Mouse (Mus musculus): ENCODE data around the gene Gcnt2. TPM values are rescaled to one million over a fixed set of nuclear protein-coding genes. Genes with fewer than 3 reads are reported as not detected.
"Not testable (repeated sequence)": the region's sequence is repeated elsewhere in the genome, so short reads cannot be mapped to it uniquely, and the experiment has no call there.

The Gcnt2 gene
- polyA plus RNA-seq, 1 experiment from 2014 or later: 7.4 TPM

GRCm38 (mm10) chr13:40882606-40883005 lies 23.1 kb downstream of the Gcnt2 start:
- DNase-seq (ENCODE audit: low spot score): no peak
- no peak overlapping the region for H3K27ac ChIP-seq (ENCODE audit: low read depth, low read length)
- H3K9me3 ChIP-seq (ENCODE audit: control insufficient read depth, low read length): no peaks in the 10 kb centered on the region
- peaks cover 2% of the 10 kb centered on the region for H3K4me1 ChIP-seq (replicated peaks; ENCODE audit: control insufficient read depth, insufficient read depth, low read length)
- no peak for ATAC-seq (ENCODE audit: low FRiP score)
- no peak overlapping the region for H3K9ac ChIP-seq (ENCODE audit: low read depth, low read length)
- no peak overlapping the region for H3K4me2 ChIP-seq (replicated peaks; ENCODE audit: low read depth, low read length)
- 83% methylated on average over 5 of the region's 5 CpGs for WGBS
- no peaks in the 10 kb centered on the region for H3K36me3 ChIP-seq (ENCODE audit: control insufficient read depth, insufficient read depth, low read length)
- no peaks in the 10 kb centered on the region for H3K27me3 ChIP-seq (ENCODE audit: control insufficient read depth, insufficient read depth, low read length)
- H3K4me3 ChIP-seq (ENCODE audit: low read depth, low read length): no peak overlapping the region

- Histone ChIP-seq H3K9me3 (ENCODE audit: control insufficient read depth, low read length) (no peaks in the 10 kb centered on the region), H3K4me1 (replicated peaks; ENCODE audit: control insufficient read depth, insufficient read depth, low read length) (peaks cover 2% of the 10 kb centered on the region), H3K27me3 (ENCODE audit: control insufficient read depth, insufficient read depth, low read length) (0 out of 2 replicates have a peak, but pooled peaks cover 3% of the 10 kb centered on the region), H3K4me3 (ENCODE audit: low read depth, low read length) (no peak overlapping the region), H3K9ac (ENCODE audit: low read depth, low read length) (no peak overlapping the region), H3K4me2 (replicated peaks; ENCODE audit: low read depth, low read length) (no peak overlapping the region), H3K27ac (ENCODE audit: low read depth, low read length) (no peak overlapping the region), H3K36me3 (ENCODE audit: control insufficient read depth, insufficient read depth, low read length) (no peaks in the 10 kb centered on the region)
- no peak for DNase-seq (ENCODE audit: low spot score)
- no peak for ATAC-seq (ENCODE audit: low FRiP score)
- 79% methylated on average over 9 of the region's 9 CpGs for WGBS
Observed at GRCm38 (mm10) chr13:40883903-40884302, 24.3 kb downstream of the Gcnt2 start.

GRCm38 (mm10) chr13:40884878-40885277 lies 25.3 kb downstream of the Gcnt2 start:
- peaks cover 2% of the 10 kb centered on the region for H3K4me1 ChIP-seq (replicated peaks; ENCODE audit: control insufficient read depth, insufficient read depth, low read length)
- H3K9ac ChIP-seq (ENCODE audit: low read depth, low read length): no peak overlapping the region
- H3K9me3 ChIP-seq (ENCODE audit: control insufficient read depth, low read length): no peaks in the 10 kb centered on the region
- 67% methylated on average over 5 of the region's 5 CpGs for WGBS
- 0 out of 2 replicates have a peak, but pooled peaks cover 3% of the 10 kb centered on the region for H3K27me3 ChIP-seq (ENCODE audit: control insufficient read depth, insufficient read depth, low read length)
- H3K4me2 ChIP-seq (replicated peaks; ENCODE audit: low read depth, low read length): no peak overlapping the region
- no peak overlapping the region for H3K4me3 ChIP-seq (ENCODE audit: low read depth, low read length)
- DNase-seq (ENCODE audit: low spot score) (peak; percentile 21), ATAC-seq (ENCODE audit: low FRiP score) (no peak)
- H3K36me3 ChIP-seq (ENCODE audit: control insufficient read depth, insufficient read depth, low read length): no peaks in the 10 kb centered on the region
- H3K27ac ChIP-seq (ENCODE audit: low read depth, low read length): no peak overlapping the region

- Histone ChIP-seq H3K4me3 (ENCODE audit: low read depth, low read length) (peak overlapping the region; percentile 31; the same call in 1 of the 2 replicates), H3K9me3 (ENCODE audit: control insufficient read depth, low read length) (no peaks in the 10 kb centered on the region), H3K27me3 (ENCODE audit: control insufficient read depth, insufficient read depth, low read length) (0 out of 2 replicates have a peak, but pooled peaks cover 3% of the 10 kb centered on the region), H3K4me2 (replicated peaks; ENCODE audit: low read depth, low read length) (peak overlapping the region; percentile 49), H3K4me1 (replicated peaks; ENCODE audit: control insufficient read depth, insufficient read depth, low read length) (peaks cover 2% of the 10 kb centered on the region), H3K9ac (ENCODE audit: low read depth, low read length) (no peak overlapping the region), H3K36me3 (ENCODE audit: control insufficient read depth, insufficient read depth, low read length) (no peaks in the 10 kb centered on the region), H3K27ac (ENCODE audit: low read depth, low read length) (no peak overlapping the region)
- DNase-seq (ENCODE audit: low spot score) (no peak), ATAC-seq (ENCODE audit: low FRiP score) (no peak)
- 36% methylated on average over 10 of the region's 10 CpGs for WGBS
Observed at GRCm38 (mm10) chr13:40885935-40886642, 26.5 kb downstream of the Gcnt2 start.

- Histone ChIP-seq H3K27ac (ENCODE audit: low read depth, low read length) (no peak overlapping the region), H3K4me1 (replicated peaks; ENCODE audit: control insufficient read depth, insufficient read depth, low read length) (peaks cover 2% of the 10 kb centered on the region), H3K4me2 (replicated peaks; ENCODE audit: low read depth, low read length) (peak overlapping the region; percentile 49), H3K9ac (ENCODE audit: low read depth, low read length) (peak overlapping the region; percentile 69), H3K4me3 (ENCODE audit: low read depth, low read length) (peak overlapping the region; percentile 31), H3K27me3 (ENCODE audit: control insufficient read depth, insufficient read depth, low read length) (0 out of 2 replicates have a peak, but pooled peaks cover 3% of the 10 kb centered on the region), H3K36me3 (ENCODE audit: control insufficient read depth, insufficient read depth, low read length) (no peaks in the 10 kb centered on the region), H3K9me3 (ENCODE audit: control insufficient read depth, low read length) (no peaks in the 10 kb centered on the region)
- ATAC-seq (ENCODE audit: low FRiP score) (0 out of 2 replicates have a peak, but pooled peaks have one; percentile 47), DNase-seq (ENCODE audit: low spot score) (peak; percentile 63)
- WGBS: 2% methylated on average over 22 of the region's 22 CpGs
Observed at GRCm38 (mm10) chr13:40886643-40887381, 27.3 kb downstream of the Gcnt2 start.

- 79% methylated on average over 5 of the region's 5 CpGs for WGBS
- ATAC-seq (ENCODE audit: low FRiP score) (no peak), DNase-seq (ENCODE audit: low spot score) (no peak)
- Histone ChIP-seq H3K27ac (ENCODE audit: low read depth, low read length) (no peak overlapping the region), H3K9me3 (ENCODE audit: control insufficient read depth, low read length) (no peaks in the 10 kb centered on the region), H3K9ac (ENCODE audit: low read depth, low read length) (no peak overlapping the region), H3K4me3 (ENCODE audit: low read depth, low read length) (no peak overlapping the region), H3K36me3 (ENCODE audit: control insufficient read depth, insufficient read depth, low read length) (no peaks in the 10 kb centered on the region), H3K4me2 (replicated peaks; ENCODE audit: low read depth, low read length) (no peak overlapping the region), H3K4me1 (replicated peaks; ENCODE audit: control insufficient read depth, insufficient read depth, low read length) (peaks cover 2% of the 10 kb centered on the region), H3K27me3 (ENCODE audit: control insufficient read depth, insufficient read depth, low read length) (0 out of 2 replicates have a peak, but pooled peaks cover 3% of the 10 kb centered on the region)
Observed at GRCm38 (mm10) chr13:40890595-40890994, 31.0 kb downstream of the Gcnt2 start.

GRCm38 (mm10) chr13:40891369-40891768 lies 31.8 kb downstream of the Gcnt2 start:
- H3K4me1 ChIP-seq (replicated peaks; ENCODE audit: control insufficient read depth, insufficient read depth, low read length); ATAC-seq (ENCODE audit: low FRiP score); H3K27ac ChIP-seq (ENCODE audit: low read depth, low read length); H3K27me3 ChIP-seq (ENCODE audit: control insufficient read depth, insufficient read depth, low read length); H3K9ac ChIP-seq (ENCODE audit: low read depth, low read length); H3K4me2 ChIP-seq (replicated peaks; ENCODE audit: low read depth, low read length); H3K36me3 ChIP-seq (ENCODE audit: control insufficient read depth, insufficient read depth, low read length); H3K9me3 ChIP-seq (ENCODE audit: control insufficient read depth, low read length); H3K4me3 ChIP-seq (ENCODE audit: low read depth, low read length); DNase-seq (ENCODE audit: low spot score): not testable (repeated sequence)
- WGBS: 92% methylated on average over 1 of the region's 1 CpGs

- DNase-seq (ENCODE audit: low spot score) (no peak), ATAC-seq (ENCODE audit: low FRiP score) (no peak)
- H3K27ac ChIP-seq (ENCODE audit: low read depth, low read length): no peak overlapping the region
Observed at GRCm38 (mm10) chr13:40892043-40892442, 32.5 kb downstream of the Gcnt2 start.

More at GRCm38 (mm10) chr13:40892043-40892442, 32.5 kb downstream of the Gcnt2 start:
- H3K4me3 ChIP-seq (ENCODE audit: low read depth, low read length): no peak overlapping the region
- no peaks in the 10 kb centered on the region; the same call in 1 of the 2 replicates for H3K4me1 ChIP-seq (replicated peaks; ENCODE audit: control insufficient read depth, insufficient read depth, low read length)
- no peak overlapping the region for H3K4me2 ChIP-seq (replicated peaks; ENCODE audit: low read depth, low read length)
- no peaks in the 10 kb centered on the region for H3K9me3 ChIP-seq (ENCODE audit: control insufficient read depth, low read length)
- H3K36me3 ChIP-seq (ENCODE audit: control insufficient read depth, insufficient read depth, low read length): no peaks in the 10 kb centered on the region
- 86% methylated on average over 7 of the region's 7 CpGs for WGBS
- 0 out of 2 replicates have a peak, but pooled peaks cover 3% of the 10 kb centered on the region for H3K27me3 ChIP-seq (ENCODE audit: control insufficient read depth, insufficient read depth, low read length)
- no peak overlapping the region for H3K9ac ChIP-seq (ENCODE audit: low read depth, low read length)

All from hindbrain, embryonic 11.5 days (tissue).